Mouse (Mus musculus): ENCODE measurements around the gene Gm10382. TPM values are rescaled to one million over a fixed set of nuclear protein-coding genes. Genes with fewer than 3 reads are reported as not detected.

Gm10382 gene
- polyA plus RNA-seq, 1 experiment: not detected

GRCm38 (mm10) chr5:125351057-125351456 lies 38.1 kb upstream of the Gm10382 start:
- peaks cover 10% of the 10 kb centered on the region for H3K4me1 ChIP-seq (ENCODE audit: control insufficient read depth, insufficient read depth, low read length)
- 82% methylated on average over 8 of the region's 8 CpGs for WGBS
- TF ChIP-seq POLR2A (IDR thresholded peaks at IDR 0.05; ENCODE audit: insufficient read depth, low read depth, low read length) (no peak), CTCF (IDR thresholded peaks at IDR 0.05; ENCODE audit: insufficient read depth, low read depth, low read length) (no peak)

DNA sequence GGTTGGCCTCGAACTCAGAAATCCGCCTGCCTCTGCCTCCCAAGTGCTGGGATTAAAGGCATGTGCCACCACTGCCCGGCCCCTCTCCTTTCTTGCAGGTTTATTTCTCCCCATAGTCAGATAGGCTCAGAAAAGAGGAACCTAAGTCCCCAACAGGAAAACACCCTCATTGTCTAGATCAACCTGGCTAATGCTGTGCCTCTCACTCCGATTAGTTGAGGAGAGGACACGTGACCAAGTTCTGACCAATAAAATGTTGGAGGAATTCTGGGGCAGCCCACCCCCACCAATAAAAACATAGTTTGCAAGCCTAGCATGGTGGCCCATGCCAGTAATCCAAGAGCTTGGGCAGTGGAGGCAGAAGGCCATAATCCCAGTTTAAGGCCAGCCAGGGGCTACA lies 37.2 kb upstream of the Gm10382 start:
- Histone ChIP-seq H3K4me3 (ENCODE audit: insufficient read depth, low read depth, low read length) (no peak overlapping the region), H3K27ac (ENCODE audit: insufficient read depth, low read depth, low read length) (no peak overlapping the region), H3K4me1 (ENCODE audit: control insufficient read depth, insufficient read depth, low read length) (peaks cover 10% of the 10 kb centered on the region)
- WGBS: 94% methylated on average over 5 of the region's 5 CpGs
- TF ChIP-seq CTCF (IDR thresholded peaks at IDR 0.05; ENCODE audit: insufficient read depth, low read depth, low read length) (no peak), POLR2A (IDR thresholded peaks at IDR 0.05; ENCODE audit: insufficient read depth, low read depth, low read length) (no peak)

More at GRCm38 (mm10) chr5:125351057-125351456, 38.1 kb upstream of the Gm10382 start:
- Histone ChIP-seq H3K27ac (ENCODE audit: insufficient read depth, low read depth, low read length) (no peak overlapping the region), H3K4me3 (ENCODE audit: insufficient read depth, low read depth, low read length) (no peak overlapping the region)

DNA sequence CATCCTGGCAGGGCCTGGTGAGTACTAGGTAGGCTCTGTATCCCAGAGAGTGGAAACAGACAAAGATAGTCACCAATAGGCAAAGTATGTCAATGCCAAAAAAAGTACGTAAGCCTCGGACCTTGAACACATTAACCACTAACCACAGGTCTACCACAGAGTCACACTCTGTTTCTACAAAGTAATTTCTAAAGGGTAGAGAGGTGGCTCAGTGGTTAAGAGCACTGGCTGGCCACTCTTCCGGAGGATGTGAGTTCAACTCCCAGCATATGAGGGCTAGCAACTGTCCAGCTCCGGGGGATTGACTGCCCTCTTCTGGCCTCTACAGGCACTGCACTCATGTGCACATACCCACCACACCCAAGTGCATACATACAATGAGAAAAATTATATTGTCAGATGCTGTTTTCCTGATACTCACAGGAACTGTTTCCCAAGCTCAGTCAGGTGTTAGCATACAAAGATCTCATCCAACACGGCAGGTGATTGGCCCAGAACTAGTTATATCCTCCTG lies 36.3 kb upstream of the Gm10382 start:
- no peak overlapping the region for H3K4me3 ChIP-seq (ENCODE audit: insufficient read depth, low read depth, low read length)
- TF ChIP-seq CTCF (IDR thresholded peaks at IDR 0.05; ENCODE audit: insufficient read depth, low read depth, low read length) (no peak), POLR2A (IDR thresholded peaks at IDR 0.05; ENCODE audit: insufficient read depth, low read depth, low read length) (no peak)
- WGBS: over 99% methylated on average over 5 of the region's 5 CpGs
- peaks cover 10% of the 10 kb centered on the region for H3K4me1 ChIP-seq (ENCODE audit: control insufficient read depth, insufficient read depth, low read length)
- no peak overlapping the region for H3K27ac ChIP-seq (ENCODE audit: insufficient read depth, low read depth, low read length)

DNA sequence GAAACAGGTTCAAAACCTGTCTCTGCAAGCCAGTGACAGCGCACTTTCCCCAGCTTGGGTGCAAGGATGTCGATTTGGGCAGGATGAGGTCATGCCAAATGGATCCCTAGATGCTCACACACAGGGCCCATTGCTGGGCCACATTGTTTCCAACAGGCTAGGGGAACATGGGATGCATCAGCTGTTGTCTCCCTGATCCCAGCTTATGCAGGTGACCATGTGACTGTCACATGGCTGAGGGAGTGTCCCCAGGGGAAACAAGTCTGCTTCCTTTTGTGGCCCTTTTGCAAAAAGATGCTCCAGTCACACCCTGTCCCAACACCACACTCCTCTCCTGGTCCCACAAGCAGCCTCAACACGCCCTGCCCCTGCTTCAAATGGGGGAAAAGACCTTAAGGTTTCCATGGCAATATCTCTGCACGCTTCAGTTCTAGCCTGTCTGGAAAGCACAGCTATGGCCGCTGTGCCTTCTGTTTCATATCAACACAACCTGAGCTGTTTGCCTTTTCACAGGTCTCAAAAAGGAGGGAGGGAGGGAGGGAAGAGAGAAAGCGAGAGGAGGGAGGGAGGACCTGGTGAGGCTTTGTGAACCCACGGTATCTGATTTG lies 34.1 kb upstream of the Gm10382 start:
- no peak overlapping the region for H3K4me3 ChIP-seq (ENCODE audit: insufficient read depth, low read depth, low read length)
- TF ChIP-seq CTCF (IDR thresholded peaks at IDR 0.05; ENCODE audit: insufficient read depth, low read depth, low read length): no peak
- no peak for TF ChIP-seq POLR2A (IDR thresholded peaks at IDR 0.05; ENCODE audit: insufficient read depth, low read depth, low read length)
- WGBS: 48% methylated on average over 7 of the region's 7 CpGs
- no peak overlapping the region for H3K27ac ChIP-seq (ENCODE audit: insufficient read depth, low read depth, low read length)
- H3K4me1 ChIP-seq (ENCODE audit: control insufficient read depth, insufficient read depth, low read length): peaks cover 10% of the 10 kb centered on the region

GRCm38 (mm10) chr5:125355650-125356049 lies 33.5 kb upstream of the Gm10382 start:
- Histone ChIP-seq H3K27ac (ENCODE audit: insufficient read depth, low read depth, low read length) (no peak overlapping the region), H3K4me3 (ENCODE audit: insufficient read depth, low read depth, low read length) (no peak overlapping the region), H3K4me1 (ENCODE audit: control insufficient read depth, insufficient read depth, low read length) (peaks cover 10% of the 10 kb centered on the region)
- TF ChIP-seq POLR2A (IDR thresholded peaks at IDR 0.05; ENCODE audit: insufficient read depth, low read depth, low read length): no peak
- no peak for TF ChIP-seq CTCF (IDR thresholded peaks at IDR 0.05; ENCODE audit: insufficient read depth, low read depth, low read length)
- WGBS: 61% methylated on average over 7 of the region's 7 CpGs

DNA sequence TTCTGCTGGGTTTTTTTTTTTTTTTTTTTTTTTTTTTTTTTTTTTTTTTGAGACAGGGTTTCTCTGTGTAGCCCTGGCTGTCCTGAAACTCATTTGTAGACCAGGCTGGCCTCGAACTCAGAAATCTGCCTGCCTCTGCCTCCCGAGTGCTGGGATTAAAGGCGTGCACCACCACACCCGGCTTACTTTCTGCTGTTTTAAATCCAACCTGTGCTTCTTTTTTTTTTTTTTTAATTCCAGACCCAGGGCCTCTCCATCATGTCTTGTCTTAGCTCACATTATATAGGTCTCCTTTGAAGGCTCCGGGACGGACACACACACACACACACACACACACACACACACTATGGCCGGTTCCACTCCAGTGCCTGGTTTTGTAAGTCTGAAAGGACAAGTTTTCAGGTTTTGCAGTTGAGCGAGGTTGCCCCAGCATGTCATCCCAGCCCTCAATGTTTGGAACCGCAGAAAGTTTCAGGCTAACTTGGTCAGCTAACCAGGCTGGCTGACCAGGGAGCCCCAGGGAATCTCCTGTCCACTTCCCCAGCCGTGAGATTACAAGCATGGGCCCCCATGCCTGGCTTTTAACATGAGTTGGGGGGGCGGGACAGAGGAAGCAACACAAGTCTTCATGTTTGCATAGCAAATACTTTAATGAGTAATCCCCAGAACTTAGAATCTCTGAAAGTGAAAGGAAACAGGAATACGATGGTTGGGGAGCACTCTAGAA lies 31.4 kb upstream of the Gm10382 start:
- Histone ChIP-seq H3K4me3 (ENCODE audit: insufficient read depth, low read depth, low read length) (no peak overlapping the region), H3K4me1 (ENCODE audit: control insufficient read depth, insufficient read depth, low read length) (peaks cover 10% of the 10 kb centered on the region), H3K27ac (ENCODE audit: insufficient read depth, low read depth, low read length) (no peak overlapping the region)
- TF ChIP-seq CTCF (IDR thresholded peaks at IDR 0.05; ENCODE audit: insufficient read depth, low read depth, low read length): no peak
- TF ChIP-seq POLR2A (IDR thresholded peaks at IDR 0.05; ENCODE audit: insufficient read depth, low read depth, low read length): no peak
- WGBS: 86% methylated on average over 12 of the region's 12 CpGs

DNA sequence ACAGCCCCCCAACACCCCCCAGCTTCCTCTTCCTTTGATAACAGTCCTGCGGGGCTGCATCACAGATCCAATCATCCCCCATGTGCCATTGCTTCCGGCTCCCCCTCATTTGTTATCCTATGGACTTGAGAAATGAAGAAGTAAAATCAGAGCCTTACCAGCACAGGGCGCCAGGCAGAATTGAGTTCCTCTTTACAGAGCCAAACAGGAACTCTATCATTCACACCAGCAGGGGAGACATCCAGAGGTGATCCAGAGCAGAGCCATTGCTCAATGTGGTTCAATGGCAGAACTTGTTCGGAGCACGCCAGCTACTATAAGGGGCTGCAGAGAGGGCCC lies 30.9 kb upstream of the Gm10382 start:
- Histone ChIP-seq H3K27ac (ENCODE audit: insufficient read depth, low read depth, low read length) (no peak overlapping the region), H3K4me3 (ENCODE audit: insufficient read depth, low read depth, low read length) (no peak overlapping the region), H3K4me1 (ENCODE audit: control insufficient read depth, insufficient read depth, low read length) (peaks cover 10% of the 10 kb centered on the region)
- WGBS: 85% methylated on average over 5 of the region's 5 CpGs
- TF ChIP-seq CTCF (IDR thresholded peaks at IDR 0.05; ENCODE audit: insufficient read depth, low read depth, low read length) (no peak), POLR2A (IDR thresholded peaks at IDR 0.05; ENCODE audit: insufficient read depth, low read depth, low read length) (no peak)

- 41% methylated on average over 9 of the region's 9 CpGs for WGBS
- TF ChIP-seq CTCF (IDR thresholded peaks at IDR 0.05; ENCODE audit: insufficient read depth, low read depth, low read length): no peak
- TF ChIP-seq POLR2A (IDR thresholded peaks at IDR 0.05; ENCODE audit: insufficient read depth, low read depth, low read length): no peak
- Histone ChIP-seq H3K4me1 (ENCODE audit: control insufficient read depth, insufficient read depth, low read length) (peaks cover 5% of the 10 kb centered on the region), H3K27ac (ENCODE audit: insufficient read depth, low read depth, low read length) (no peak overlapping the region), H3K4me3 (ENCODE audit: insufficient read depth, low read depth, low read length) (no peak overlapping the region)
These were observed 28.6 kb upstream of the Gm10382 start for GRCm38 (mm10) chr5:125360566-125360965.

DNA sequence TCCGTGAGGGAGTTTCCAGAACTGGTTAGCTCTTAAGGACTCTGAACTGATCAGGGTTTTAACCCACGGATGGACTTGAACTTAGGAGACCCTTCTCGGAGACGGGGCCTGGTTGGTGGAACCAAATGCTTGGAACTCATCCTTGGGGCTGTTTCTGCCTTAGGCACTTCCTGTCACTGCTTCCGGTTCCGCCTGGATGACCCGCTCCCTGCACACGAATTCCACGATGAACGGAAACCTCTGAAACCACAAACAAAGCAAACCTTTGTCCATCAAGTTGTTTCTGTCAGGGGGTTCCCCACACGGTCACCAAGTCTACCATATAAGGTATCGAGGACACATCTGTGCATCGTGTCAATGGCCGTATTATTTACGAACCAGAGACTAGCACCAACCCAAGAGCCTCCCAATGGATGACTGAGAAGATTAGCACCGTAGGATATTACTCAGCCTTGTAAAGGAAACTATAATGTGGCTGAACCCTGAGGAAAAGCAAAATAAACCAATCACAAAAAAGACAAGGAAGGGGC lies 28.1 kb upstream of the Gm10382 start:
- Histone ChIP-seq H3K4me3 (ENCODE audit: insufficient read depth, low read depth, low read length) (no peak overlapping the region), H3K27ac (ENCODE audit: insufficient read depth, low read depth, low read length) (no peak overlapping the region), H3K4me1 (ENCODE audit: control insufficient read depth, insufficient read depth, low read length) (peaks cover 4% of the 10 kb centered on the region; the same call in 1 of the 2 replicates)
- 75% methylated on average over 16 of the region's 16 CpGs for WGBS
- TF ChIP-seq CTCF (IDR thresholded peaks at IDR 0.05; ENCODE audit: insufficient read depth, low read depth, low read length): no peak
- TF ChIP-seq POLR2A (IDR thresholded peaks at IDR 0.05; ENCODE audit: insufficient read depth, low read depth, low read length): no peak

Measured in olfactory bulb, adult 2 months (tissue).